Mouse (Mus musculus) mammary gland, adult 2 months (tissue): ENCODE results near the gene Olfr741. TPM values are rescaled to one million over a fixed set of nuclear protein-coding genes. Genes with fewer than 3 reads are reported as not detected.

Experiments
- polyA plus RNA-seq: library from polyadenylated mRNA; depleted of rRNA; stranded (reverse); fragments of >200 nt; gene quantifications from 2 replicates; pipeline ENCODE4 v1.2.3, GENCODE M21; 2012; ENCODE audit warnings: low replicate concordance; rRNA removed

Olfr741 gene
- polyA plus RNA-seq, result not detected in 2 replicates

GRCm38 (mm10) chr14:50472438-50472837 lies at the start of gene Olfr741:
Gene Olfr741 (plus strand): TSS chr14:50472738.

GRCm38 (mm10) chr14:50445245-50445644 lies 27.3 kb upstream of the Olfr741 start, which contains the start of gene Olfr740:
Gene Olfr740 (plus strand): TSS chr14:50445545.

GRCm38 (mm10) chr14:50503300-50503699 lies 30.8 kb downstream of the Olfr741 start, which contains the start of gene Olfr742:
Gene Olfr742 (plus strand): TSS chr14:50503600.

GRCm38 (mm10) chr14:50521539-50521938 lies 49.0 kb downstream of the Olfr741 start, which contains the start of gene Olfr743:
Gene Olfr743 (plus strand): TSS chr14:50521839.

Other genes with a start within 250 kb of the Olfr741 start
- 0.13 TPM in 1 of 2 replicates, not detected in the other for gene Olfr731, start 230.9 kb upstream of the Olfr741 start, polyA plus RNA-seq
- gene Olfr732, start 188.5 kb upstream of the Olfr741 start, polyA plus RNA-seq, result not detected in 2 replicates
- 0.14 and 0.40 TPM in 2 replicates for gene Olfr733, start 171.2 kb upstream of the Olfr741 start, polyA plus RNA-seq
- gene Olfr734, start 146.0 kb upstream of the Olfr741 start, polyA plus RNA-seq, result not detected in 2 replicates
- gene Olfr735, start 123.9 kb upstream of the Olfr741 start, polyA plus RNA-seq, result 0.31 and 0.62 TPM in 2 replicates
- gene Tlr11, start 114.8 kb upstream of the Olfr741 start, polyA plus RNA-seq, result 1.6 and 3.3 TPM in 2 replicates
- not detected in 2 replicates for gene Olfr736, start 91.6 kb upstream of the Olfr741 start, polyA plus RNA-seq
- gene Olfr738, start 65.2 kb upstream of the Olfr741 start, polyA plus RNA-seq, result not detected in 2 replicates
- gene Olfr739, start 54.1 kb upstream of the Olfr741 start, polyA plus RNA-seq, result not detected in 2 replicates
- gene Olfr740, start 27.2 kb upstream of the Olfr741 start, polyA plus RNA-seq, result not detected in 2 replicates
- not detected in 2 replicates for gene Olfr742, start 30.9 kb downstream of the Olfr741 start, polyA plus RNA-seq
- gene Olfr743, start 49.1 kb downstream of the Olfr741 start, polyA plus RNA-seq, result not detected in 2 replicates
- gene Olfr744, start 142.1 kb downstream of the Olfr741 start, polyA plus RNA-seq, result not detected in 2 replicates
- not detected in 2 replicates for gene Olfr745, start 166.7 kb downstream of the Olfr741 start, polyA plus RNA-seq
- gene Olfr746, start 174.3 kb downstream of the Olfr741 start, polyA plus RNA-seq, result not detected in 2 replicates
- gene Olfr747, start 220.5 kb downstream of the Olfr741 start, polyA plus RNA-seq, result not detected in 2 replicates
- gene Olfr748, start 234.6 kb downstream of the Olfr741 start, polyA plus RNA-seq, result not detected in 2 replicates